Mouse (Mus musculus): Measurements from ENCODE around the gene Camsap2.

GRCm38 (mm10) chr1:136220037-136220871 is 125.7 kb downstream of the Camsap2 start:
- TF ChIP-seq CTCF (IDR thresholded peaks at IDR 0.05; ENCODE audit: low read depth) (no peak), EP300 (optimal IDR thresholded peaks at IDR 0.05) (no peak)
